Mouse (Mus musculus) urinary bladder, postnatal 14 days (tissue): Measurements from ENCODE around the gene Gm8773.
A peak's percentile ranks its signal among the peaks of the same experiment; 100 is the strongest.

Source experiments
- DNase-seq: peaks from one replicate; pipeline ENCODE4 v3.0.0; 2021; ENCODE audit warnings: low spot score

Gm8773 gene

DNA sequence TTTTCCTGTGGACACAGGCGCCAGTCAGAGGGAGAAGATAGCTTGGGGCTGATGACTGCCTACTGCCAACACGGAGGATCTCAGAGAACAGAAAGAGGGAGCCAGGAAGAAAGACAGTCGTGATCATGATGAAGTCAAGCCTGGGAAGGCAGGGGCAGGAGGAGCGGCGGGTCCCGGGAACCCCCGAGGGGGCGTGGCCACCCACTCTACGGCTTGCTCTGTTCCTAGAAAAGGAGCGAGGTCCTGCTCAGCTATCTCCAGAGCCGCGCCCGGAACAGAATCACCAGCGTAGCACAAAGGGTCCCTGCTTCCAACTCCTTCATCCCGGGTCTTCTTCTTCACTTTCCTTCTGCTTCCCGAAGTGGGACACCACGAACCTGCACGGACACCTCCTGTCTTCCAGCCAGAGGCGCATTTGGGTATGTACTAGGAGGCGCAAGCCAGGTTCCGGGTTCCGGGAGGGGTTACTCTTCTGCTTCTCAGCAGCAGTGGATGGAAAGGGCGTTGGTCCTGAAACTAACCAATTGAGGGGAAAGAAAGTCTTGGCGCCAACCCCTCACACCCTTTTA is at the start of gene Gm8773:
Gene Gm8773, plus strand, starts transcription at position 51 of the 569 bp plus-strand sequence.
- DNase-seq: peak; percentile 16

DNA sequence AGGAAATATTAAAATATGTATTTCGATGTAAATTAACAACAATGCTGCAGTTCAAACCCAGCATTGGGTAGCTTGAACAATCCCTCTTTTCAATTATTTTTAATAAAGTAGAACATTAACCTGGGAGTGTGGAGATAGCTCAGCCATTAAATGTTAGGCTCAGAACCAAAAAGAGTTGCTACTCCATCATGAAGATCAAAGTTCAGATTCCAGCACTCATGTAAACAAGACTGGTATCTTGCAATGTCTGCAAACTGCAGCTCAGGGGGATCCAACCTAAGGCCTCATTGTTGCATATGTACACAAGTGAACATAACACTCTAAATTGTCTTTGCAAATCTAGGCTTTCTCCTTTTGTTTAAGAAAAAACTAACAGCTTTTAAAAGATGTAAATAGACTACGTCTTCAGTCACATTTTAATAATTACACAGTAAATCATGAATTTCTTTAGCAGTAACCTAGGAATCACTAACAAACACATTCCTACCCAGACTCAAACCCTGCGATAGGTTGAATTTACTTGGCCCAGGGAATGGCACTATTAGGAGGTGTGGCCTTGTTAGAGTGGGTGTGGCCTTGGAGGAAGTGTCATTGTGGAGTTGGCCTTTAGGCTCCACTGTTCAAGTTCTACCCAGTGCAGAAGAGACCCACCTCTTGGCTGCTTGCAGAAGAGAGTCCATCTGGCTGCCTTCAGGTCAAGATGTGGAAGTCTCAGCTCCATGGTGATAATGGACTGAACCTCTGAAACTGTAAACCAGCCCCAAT is 39.8 kb upstream of the Gm8773 start:
- DNase-seq: no peak

DNA sequence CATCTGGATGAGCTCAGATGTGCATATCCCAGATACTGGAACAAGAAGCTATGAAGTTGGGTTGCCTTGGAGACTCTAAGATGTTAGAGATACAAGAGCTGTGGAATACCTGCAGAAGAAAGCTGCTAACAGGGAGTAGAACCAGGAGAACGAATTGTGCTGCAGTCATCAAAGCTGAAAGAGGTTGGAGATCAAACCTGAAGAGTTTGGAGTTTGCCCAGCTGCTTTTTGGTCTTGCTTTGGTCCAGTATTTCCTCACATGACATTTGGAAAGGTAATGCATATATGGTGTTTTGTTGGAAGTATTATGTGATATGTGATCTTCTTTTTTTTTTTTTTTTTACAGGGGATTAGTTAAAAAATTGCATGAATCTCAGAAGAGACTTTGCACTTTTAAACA is 37.5 kb upstream of the Gm8773 start:
- no peak for DNase-seq

DNA sequence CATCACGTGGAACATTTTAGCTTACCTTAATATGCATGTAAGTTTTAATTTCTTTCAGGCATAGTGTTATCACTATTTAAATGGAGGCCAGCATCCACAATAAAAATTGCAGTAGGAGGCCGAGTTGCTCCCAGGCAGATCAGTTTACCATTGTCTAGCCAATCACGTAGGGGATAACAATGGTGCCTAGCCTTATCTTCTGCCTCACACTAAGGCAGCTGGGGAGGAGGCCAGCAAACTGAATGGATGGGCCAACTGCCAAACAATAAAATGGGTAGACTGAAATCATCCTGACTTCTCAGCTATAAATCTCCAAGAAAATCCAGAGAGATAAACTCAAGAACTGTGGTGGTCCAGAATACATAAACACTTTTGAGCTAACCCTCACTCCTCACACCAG is 33.8 kb upstream of the Gm8773 start:
- no peak for DNase-seq

DNA sequence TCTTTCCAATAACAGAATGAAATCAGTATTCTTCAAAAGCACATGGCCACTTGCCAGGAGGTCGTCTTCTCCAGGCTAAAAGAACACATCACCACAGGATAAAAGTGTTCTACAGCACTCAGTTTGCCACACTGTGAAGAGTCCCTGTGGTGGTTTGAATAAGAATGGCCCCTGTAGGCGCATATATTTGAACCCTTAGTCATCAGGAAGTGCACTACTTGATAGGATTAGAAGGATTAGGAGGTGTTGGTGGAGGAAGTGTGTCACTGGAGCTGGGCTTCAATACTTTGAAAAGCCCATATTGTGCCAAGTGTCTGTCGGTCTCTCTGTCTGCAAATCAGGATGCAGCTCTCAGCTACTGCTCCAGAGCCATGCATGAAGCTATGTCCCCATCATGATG is 33.2 kb upstream of the Gm8773 start:
- no peak for DNase-seq

DNA sequence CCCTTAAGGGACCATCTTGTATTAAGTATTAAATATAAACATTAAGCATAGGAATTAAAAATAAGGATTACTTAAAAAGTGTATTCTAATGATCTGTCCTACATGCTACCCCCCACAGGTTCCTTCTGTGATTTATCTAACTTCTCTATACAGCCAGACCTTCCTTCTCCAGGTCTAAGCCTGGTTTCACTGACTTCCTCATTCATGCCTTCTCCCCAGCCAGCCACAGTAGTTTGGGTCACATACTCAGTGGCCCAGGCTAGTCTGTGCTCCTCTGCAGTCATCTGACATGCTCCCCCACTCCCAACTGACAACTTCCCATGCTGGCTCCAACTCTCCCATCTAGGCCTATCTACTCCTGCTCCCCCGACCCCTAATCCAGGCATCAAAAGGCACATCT is 22.5 kb upstream of the Gm8773 start:
- no peak for DNase-seq

DNA sequence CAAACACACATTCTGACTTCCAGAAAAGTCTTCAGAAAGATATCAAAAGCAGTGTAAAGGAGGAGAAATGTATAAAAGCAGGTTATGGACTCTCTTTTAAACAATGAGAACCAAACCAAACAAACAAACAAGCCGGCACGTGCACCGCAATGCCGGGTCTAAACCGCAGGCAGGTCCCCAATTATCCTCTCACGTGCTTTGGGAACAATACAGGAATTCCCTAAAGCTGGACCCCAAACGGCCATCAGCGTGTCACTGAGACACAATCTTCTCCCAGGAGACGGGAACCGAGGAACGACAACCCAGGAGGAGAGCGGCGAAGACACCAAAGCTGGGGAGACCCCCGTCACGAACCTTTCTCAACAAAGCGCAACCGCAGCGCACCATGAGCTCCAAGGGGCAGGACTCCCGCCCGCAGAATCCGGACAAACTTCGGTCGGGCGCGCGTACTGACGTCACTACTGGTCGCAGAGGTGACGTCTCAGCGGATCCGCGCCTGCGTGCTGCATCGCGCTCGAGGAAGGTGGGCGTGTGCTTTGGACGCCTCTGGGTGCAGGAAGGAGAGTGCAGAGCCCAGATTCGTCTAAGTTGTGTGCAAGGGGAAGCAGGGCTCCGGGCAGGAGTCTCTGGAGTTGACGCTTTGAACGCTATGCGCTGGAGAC is 14.4 kb upstream of the Gm8773 start, which contains the start of gene Gtpbp10:
Gene Gtpbp10, minus strand, starts transcription at position 460 of the 662 bp plus-strand sequence.
- DNase-seq: peak; percentile 94

DNA sequence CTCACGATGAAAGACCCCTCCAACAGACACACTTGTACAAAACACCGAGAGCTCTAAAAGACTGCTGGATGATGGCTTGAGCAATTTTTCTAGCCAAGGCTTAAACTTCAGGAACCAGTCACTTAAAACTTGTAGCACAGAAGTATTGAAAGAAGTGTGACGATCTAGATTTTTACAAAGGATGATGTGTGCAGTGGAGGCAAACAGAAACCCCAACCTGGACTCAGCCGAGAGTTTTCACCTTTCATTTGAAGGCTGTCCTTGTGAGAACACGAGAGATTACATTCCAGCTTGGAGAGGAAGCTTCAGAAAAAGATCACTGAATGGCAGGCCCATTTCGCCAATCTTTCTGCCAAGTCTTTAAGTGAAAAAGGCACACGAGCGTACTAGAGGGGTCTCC is 13.8 kb upstream of the Gm8773 start:
- no peak for DNase-seq

DNA sequence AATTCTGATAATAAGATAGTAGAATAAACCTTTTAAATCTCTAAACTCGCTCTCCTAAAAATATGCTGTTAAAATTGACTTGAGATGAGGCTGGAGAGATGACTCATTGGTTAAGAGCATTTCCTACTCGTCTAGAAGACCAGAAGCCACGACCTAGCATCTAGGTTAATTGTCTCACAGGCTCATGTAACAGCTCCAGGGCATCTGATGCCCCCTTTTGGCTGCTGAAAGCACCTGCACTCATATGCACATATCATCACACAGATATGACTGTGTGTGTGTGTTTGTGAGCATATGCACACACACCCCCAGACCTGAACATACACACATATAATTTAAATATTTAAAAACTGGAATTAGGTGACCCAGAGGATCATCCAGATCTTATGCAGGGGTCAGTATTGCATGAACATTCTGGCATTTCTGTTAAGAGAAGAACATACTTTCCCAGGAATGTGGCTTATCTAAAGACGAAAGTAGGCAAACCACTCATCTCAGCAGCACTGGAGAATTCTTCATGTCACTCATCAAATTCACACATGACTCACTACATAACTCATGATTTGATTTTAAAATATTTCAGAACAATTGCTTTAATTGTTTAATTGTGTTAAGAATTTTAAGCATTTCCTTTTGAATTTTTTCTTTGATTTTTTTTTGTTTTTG is 12.4 kb upstream of the Gm8773 start:
- DNase-seq: no peak

DNA sequence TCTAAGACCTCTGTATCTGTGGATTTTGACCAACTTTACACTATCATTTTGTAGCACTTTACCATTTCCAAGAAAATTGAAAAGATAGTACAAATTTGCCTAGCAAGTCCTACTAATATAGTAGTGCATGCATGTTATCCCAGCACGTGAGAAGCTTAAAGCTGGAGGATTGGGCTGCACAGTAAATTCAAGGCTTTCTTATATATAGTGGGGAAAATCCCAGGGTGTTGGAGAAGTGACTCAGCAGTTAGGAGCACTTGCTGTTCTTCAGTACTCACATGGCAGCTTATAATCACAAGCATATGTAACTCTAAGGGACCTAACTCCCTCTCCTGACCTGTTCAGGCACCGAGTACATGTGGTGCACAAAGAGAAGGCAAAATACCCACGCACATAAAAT is 11.2 kb upstream of the Gm8773 start:
- no peak for DNase-seq

DNA sequence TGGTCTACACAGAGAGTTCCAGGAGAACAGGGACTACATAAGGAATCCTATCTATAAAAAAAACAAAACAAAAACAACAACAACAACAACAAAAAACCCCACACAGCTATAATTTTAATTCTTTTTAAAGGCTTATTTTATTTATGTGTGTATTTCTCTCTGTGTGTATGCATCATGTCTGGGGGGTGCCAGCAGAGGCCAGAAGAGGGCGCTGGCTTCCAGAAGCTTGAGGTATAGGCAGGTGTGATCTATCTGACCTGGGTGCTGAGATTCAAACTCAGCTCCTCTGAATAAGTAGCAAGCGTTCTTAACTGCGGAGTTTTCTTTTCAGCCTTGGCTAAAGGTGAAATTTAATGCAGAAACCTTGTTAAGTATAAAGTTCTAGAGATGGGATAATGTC is 14.1 kb downstream of the Gm8773 start:
- no peak for DNase-seq

DNA sequence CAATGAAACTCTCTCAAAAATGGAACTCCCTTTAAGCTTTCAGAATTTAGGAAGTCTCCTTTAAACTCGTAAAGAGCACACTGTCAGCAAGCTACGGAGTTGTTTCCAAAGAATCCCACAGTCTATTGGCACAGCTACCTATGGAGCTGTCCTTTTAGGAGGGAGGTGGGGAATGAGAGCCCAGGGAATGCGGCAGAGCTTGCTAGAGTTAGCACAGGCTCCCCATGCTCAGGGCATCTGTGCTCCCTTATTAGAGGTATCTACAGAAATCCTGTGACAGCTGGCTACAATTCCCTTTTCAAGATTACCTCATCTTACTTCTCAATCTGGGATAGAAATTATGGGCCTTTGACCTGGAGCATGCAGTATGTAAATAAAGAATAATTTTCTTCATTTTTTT is 36.9 kb downstream of the Gm8773 start:
- DNase-seq: no peak

DNA sequence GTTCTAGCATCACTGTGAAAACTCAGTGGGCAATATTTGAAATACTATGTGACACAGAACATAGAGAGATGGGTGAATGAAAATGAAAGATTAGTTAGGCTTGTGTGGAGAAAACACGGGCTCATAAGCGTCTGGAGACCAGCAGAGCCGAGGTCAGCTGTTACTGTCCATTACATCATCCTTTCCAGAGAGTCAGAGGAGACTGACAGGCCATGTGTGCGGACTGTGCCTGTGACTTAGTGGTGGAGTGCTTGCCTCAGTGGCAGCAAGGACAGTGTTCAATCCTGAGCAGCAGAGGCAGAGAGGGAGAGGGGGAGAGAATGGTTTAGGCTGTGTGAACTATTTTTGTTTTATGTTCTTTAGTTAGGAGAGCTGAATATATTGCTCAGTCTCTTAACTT is 44.7 kb downstream of the Gm8773 start:
- no peak for DNase-seq

DNA sequence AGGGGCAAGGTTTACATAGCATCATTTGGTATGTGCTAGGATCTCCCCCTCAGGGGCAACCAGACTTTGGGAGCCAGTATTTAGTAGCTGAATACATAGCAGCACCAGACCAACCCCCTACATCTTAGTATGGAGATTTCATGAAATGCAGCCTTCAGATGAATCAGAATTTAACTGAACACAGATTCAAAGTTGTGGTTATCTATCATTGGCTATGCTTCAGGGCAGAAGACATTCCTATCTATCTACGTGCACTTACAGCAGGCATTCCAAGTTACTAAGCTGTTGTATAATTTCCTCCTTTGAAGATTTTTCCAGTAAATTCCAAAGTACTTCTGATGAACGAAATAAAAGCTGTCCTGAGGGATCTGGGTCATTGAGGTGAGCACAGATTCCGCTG is 51.9 kb downstream of the Gm8773 start:
- no peak for DNase-seq
